Mouse (Mus musculus): ENCODE measurements around the gene Gfod2. TPM values are rescaled to one million over a fixed set of nuclear protein-coding genes. Genes with fewer than 3 reads are reported as not detected.

Gene Gfod2
- 82.7 and 82.9 TPM in 2 replicates for polyA plus RNA-seq (2015; fragmentation: Nextera tagmentation; extraction: Ambion mirVana)

- peak; percentile 98 for ATAC-seq
- Histone ChIP-seq H3K4me1 (ENCODE audit: control insufficient read depth, insufficient read depth, low read depth, low read length) (peaks cover 9% of the 10 kb centered on the region), H3K4me3 (ENCODE audit: low read length) (peak within 1 kb of the TSS; percentile 76), H3K27me3 (replicated peaks; ENCODE audit: control insufficient read depth, insufficient read depth, low read length) (no peaks in the 10 kb centered on the region), H3K27ac (ENCODE audit: low read depth, low read length) (peak within 1 kb of the TSS; percentile 93), H3K36me3 (ENCODE audit: control insufficient read depth, insufficient read depth, low read length) (no peaks in the 10 kb centered on the region), H3K9ac (ENCODE audit: low read depth, low read length) (peak within 1 kb of the TSS; percentile 93), H3K4me2 (ENCODE audit: low read length) (peak within 1 kb of the TSS; percentile 72), H3K9me3 (ENCODE audit: control insufficient read depth, low read length) (no peaks in the 10 kb centered on the region)
- 4% methylated on average over 57 of the region's 57 CpGs for WGBS
Observed at GRCm38 (mm10) chr8:105758277-105759108, at the start of gene Gfod2. Gfod2 (minus strand) TSS chr8:105758664.

- Histone ChIP-seq H3K27ac (ENCODE audit: low read depth, low read length) (no peak overlapping the region), H3K4me3 (ENCODE audit: low read length) (no peak overlapping the region), H3K36me3 (ENCODE audit: control insufficient read depth, insufficient read depth, low read length) (no peaks in the 10 kb centered on the region; the same call in 1 of the 2 replicates), H3K9me3 (ENCODE audit: control insufficient read depth, low read length) (no peaks in the 10 kb centered on the region), H3K9ac (ENCODE audit: low read depth, low read length) (no peak overlapping the region), H3K4me1 (ENCODE audit: control insufficient read depth, insufficient read depth, low read depth, low read length) (no peaks in the 10 kb centered on the region; the same call in 1 of the 2 replicates), H3K4me2 (ENCODE audit: low read length) (no peak overlapping the region), H3K27me3 (replicated peaks; ENCODE audit: control insufficient read depth, insufficient read depth, low read length) (no peaks in the 10 kb centered on the region)
- ATAC-seq: no peak
- WGBS: 76% methylated on average over 5 of the region's 5 CpGs
Observed at GRCm38 (mm10) chr8:105807766-105808165, 49.3 kb upstream of the Gfod2 start.

- no peaks in the 10 kb centered on the region for H3K9me3 ChIP-seq (ENCODE audit: control insufficient read depth, low read length)
- no peak for ATAC-seq
- H3K36me3 ChIP-seq (ENCODE audit: control insufficient read depth, insufficient read depth, low read length): no peaks in the 10 kb centered on the region; the same call in 1 of the 2 replicates
- no peak overlapping the region for H3K9ac ChIP-seq (ENCODE audit: low read depth, low read length)
- 87% methylated on average over 1 of the region's 1 CpGs for WGBS
- no peak overlapping the region for H3K4me2 ChIP-seq (ENCODE audit: low read length)
- no peak overlapping the region for H3K27ac ChIP-seq (ENCODE audit: low read depth, low read length)
- H3K4me3 ChIP-seq (ENCODE audit: low read length): no peak overlapping the region
- no peaks in the 10 kb centered on the region for H3K27me3 ChIP-seq (replicated peaks; ENCODE audit: control insufficient read depth, insufficient read depth, low read length)
- no peaks in the 10 kb centered on the region; the same call in 1 of the 2 replicates for H3K4me1 ChIP-seq (ENCODE audit: control insufficient read depth, insufficient read depth, low read depth, low read length)
Observed at GRCm38 (mm10) chr8:105805964-105806363, 47.5 kb upstream of the Gfod2 start.

- no peak overlapping the region for H3K27ac ChIP-seq (ENCODE audit: low read depth, low read length)
- 70% methylated on average over 3 of the region's 3 CpGs for WGBS
- H3K9ac ChIP-seq (ENCODE audit: low read depth, low read length): no peak overlapping the region
Observed at GRCm38 (mm10) chr8:105805346-105805745, 46.9 kb upstream of the Gfod2 start.

GRCm38 (mm10) chr8:105804797-105805196 is 46.3 kb upstream of the Gfod2 start:
- H3K9ac ChIP-seq (ENCODE audit: low read depth, low read length): no peak overlapping the region
- H3K4me2 ChIP-seq (ENCODE audit: low read length): no peak overlapping the region
- H3K4me3 ChIP-seq (ENCODE audit: low read length): no peak overlapping the region
- H3K36me3 ChIP-seq (ENCODE audit: control insufficient read depth, insufficient read depth, low read length): no peaks in the 10 kb centered on the region; the same call in 1 of the 2 replicates
- no peaks in the 10 kb centered on the region for H3K27me3 ChIP-seq (replicated peaks; ENCODE audit: control insufficient read depth, insufficient read depth, low read length)
- no peaks in the 10 kb centered on the region for H3K4me1 ChIP-seq (ENCODE audit: control insufficient read depth, insufficient read depth, low read depth, low read length)
- H3K27ac ChIP-seq (ENCODE audit: low read depth, low read length): no peak overlapping the region
- 93% methylated on average over 7 of the region's 7 CpGs for WGBS
- ATAC-seq: no peak
- no peaks in the 10 kb centered on the region for H3K9me3 ChIP-seq (ENCODE audit: control insufficient read depth, low read length)

More at GRCm38 (mm10) chr8:105805346-105805745, 46.9 kb upstream of the Gfod2 start:
- H3K36me3 ChIP-seq (ENCODE audit: control insufficient read depth, insufficient read depth, low read length): no peaks in the 10 kb centered on the region; the same call in 1 of the 2 replicates
- no peaks in the 10 kb centered on the region for H3K27me3 ChIP-seq (replicated peaks; ENCODE audit: control insufficient read depth, insufficient read depth, low read length)
- H3K4me2 ChIP-seq (ENCODE audit: low read length): no peak overlapping the region
- no peak for ATAC-seq
- H3K4me1 ChIP-seq (ENCODE audit: control insufficient read depth, insufficient read depth, low read depth, low read length): no peaks in the 10 kb centered on the region
- no peaks in the 10 kb centered on the region for H3K9me3 ChIP-seq (ENCODE audit: control insufficient read depth, low read length)
- H3K4me3 ChIP-seq (ENCODE audit: low read length): no peak overlapping the region

- Histone ChIP-seq H3K36me3 (ENCODE audit: control insufficient read depth, insufficient read depth, low read length) (no peaks in the 10 kb centered on the region; the same call in 1 of the 2 replicates), H3K9ac (ENCODE audit: low read depth, low read length) (no peak overlapping the region), H3K9me3 (ENCODE audit: control insufficient read depth, low read length) (no peaks in the 10 kb centered on the region), H3K4me3 (ENCODE audit: low read length) (no peak overlapping the region), H3K4me2 (ENCODE audit: low read length) (no peak overlapping the region), H3K4me1 (ENCODE audit: control insufficient read depth, insufficient read depth, low read depth, low read length) (peaks cover 9% of the 10 kb centered on the region; the same call in 1 of the 2 replicates), H3K27ac (ENCODE audit: low read depth, low read length) (no peak overlapping the region), H3K27me3 (replicated peaks; ENCODE audit: control insufficient read depth, insufficient read depth, low read length) (no peaks in the 10 kb centered on the region)
- 93% methylated on average over 6 of the region's 6 CpGs for WGBS
- no peak for ATAC-seq
Observed at GRCm38 (mm10) chr8:105801153-105801904, 42.9 kb upstream of the Gfod2 start.

- H3K36me3 ChIP-seq (ENCODE audit: control insufficient read depth, insufficient read depth, low read length): no peaks in the 10 kb centered on the region
- no peaks in the 10 kb centered on the region for H3K27me3 ChIP-seq (replicated peaks; ENCODE audit: control insufficient read depth, insufficient read depth, low read length)
- H3K4me1 ChIP-seq (ENCODE audit: control insufficient read depth, insufficient read depth, low read depth, low read length): peaks cover 9% of the 10 kb centered on the region; the same call in 1 of the 2 replicates
- peak; percentile 58 for ATAC-seq
- no peak overlapping the region for H3K4me2 ChIP-seq (ENCODE audit: low read length)
- H3K27ac ChIP-seq (ENCODE audit: low read depth, low read length): no peak overlapping the region
- no peak overlapping the region for H3K4me3 ChIP-seq (ENCODE audit: low read length)
- no peaks in the 10 kb centered on the region for H3K9me3 ChIP-seq (ENCODE audit: control insufficient read depth, low read length)
- 49% methylated on average over 8 of the region's 8 CpGs for WGBS
- H3K9ac ChIP-seq (ENCODE audit: low read depth, low read length): no peak overlapping the region
Observed at GRCm38 (mm10) chr8:105799091-105799812, 40.8 kb upstream of the Gfod2 start.

GRCm38 (mm10) chr8:105798408-105798807 is 39.9 kb upstream of the Gfod2 start:
- Histone ChIP-seq H3K4me2 (ENCODE audit: low read length) (no peak overlapping the region), H3K4me1 (ENCODE audit: control insufficient read depth, insufficient read depth, low read depth, low read length) (peaks cover 9% of the 10 kb centered on the region; the same call in 1 of the 2 replicates), H3K4me3 (ENCODE audit: low read length) (no peak overlapping the region), H3K27ac (ENCODE audit: low read depth, low read length) (no peak overlapping the region), H3K36me3 (ENCODE audit: control insufficient read depth, insufficient read depth, low read length) (no peaks in the 10 kb centered on the region), H3K27me3 (replicated peaks; ENCODE audit: control insufficient read depth, insufficient read depth, low read length) (no peaks in the 10 kb centered on the region), H3K9ac (ENCODE audit: low read depth, low read length) (no peak overlapping the region), H3K9me3 (ENCODE audit: control insufficient read depth, low read length) (no peaks in the 10 kb centered on the region)
- WGBS: 95% methylated on average over 5 of the region's 5 CpGs
- no peak for ATAC-seq
